Mouse (Mus musculus): ENCODE data around the gene Clstn1. TPM values are rescaled to one million over a fixed set of nuclear protein-coding genes. Genes with fewer than 3 reads are reported as not detected.

Clstn1 gene
- polyA plus RNA-seq, 1 experiment from 2014 or later = 38.9 TPM

DNA sequence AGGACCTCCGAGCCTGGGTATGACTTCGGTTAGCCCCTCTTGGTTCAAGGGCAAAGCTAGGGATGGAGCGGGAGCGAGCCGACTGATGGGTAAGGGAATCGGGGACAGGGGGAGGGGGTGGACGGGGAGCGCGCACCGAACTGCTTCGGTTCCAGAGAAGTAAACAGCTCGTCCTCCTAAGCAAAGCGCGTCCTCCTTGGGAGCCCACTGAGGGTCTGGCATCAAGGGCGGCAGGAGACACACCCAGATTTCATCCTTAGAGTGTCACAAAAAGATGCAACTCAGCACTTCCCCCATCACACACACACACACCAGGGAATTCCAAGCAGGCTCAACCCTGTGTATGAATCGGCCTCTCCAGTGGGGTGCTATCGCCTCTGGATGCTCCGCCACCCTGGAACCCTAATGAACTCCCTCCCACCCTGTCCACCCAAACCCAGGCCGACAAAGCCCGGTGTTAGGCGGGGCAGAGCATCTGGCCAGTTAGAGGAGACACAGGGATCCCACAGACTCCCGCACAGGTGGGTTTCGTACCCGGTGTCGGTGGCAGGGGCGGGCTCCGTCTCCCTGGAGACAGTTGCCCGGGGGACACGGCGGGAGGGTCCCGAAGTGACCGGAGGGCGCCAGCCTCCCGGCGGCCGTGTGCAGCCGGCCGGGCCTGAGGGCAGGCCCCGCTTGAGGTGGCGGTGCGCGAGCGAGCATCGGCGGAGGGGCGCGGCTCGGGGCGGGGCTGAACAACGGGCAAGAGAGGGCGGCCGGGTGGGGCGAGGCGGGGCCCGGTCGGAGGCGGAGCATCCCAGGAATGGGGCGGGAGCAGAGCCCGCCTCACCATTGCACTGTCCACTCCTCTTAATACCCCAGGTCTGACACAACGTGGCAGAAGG is 89.4 kb downstream of the Clstn1 start:
- Histone ChIP-seq H3K36me3 (0 out of 2 replicates have a peak, but pooled peaks cover 2% of the 10 kb centered on the region), H3K9me3 (replicated peaks) (no peaks in the 10 kb centered on the region; the same call in 1 of the 2 replicates), H3K27ac (ENCODE audit: poor library complexity, severe bottlenecking) (no peak overlapping the region), H3K27me3 (replicated peaks) (peaks cover 16% of the 10 kb centered on the region), H3K4me1 (replicated peaks) (0 out of 2 replicates have a peak, but pooled peaks cover 13% of the 10 kb centered on the region), H3K4me3 (peak overlapping the region; percentile 63), H3K4me2 (peak overlapping the region; percentile 89), H3K9ac (peak overlapping the region; percentile 59)
- ATAC-seq (ENCODE audit: insufficient number of reproducible peaks, low FRiP score) = peak; percentile 88
- WGBS = 2% methylated on average over 58 of the region's 60 CpGs

DNA sequence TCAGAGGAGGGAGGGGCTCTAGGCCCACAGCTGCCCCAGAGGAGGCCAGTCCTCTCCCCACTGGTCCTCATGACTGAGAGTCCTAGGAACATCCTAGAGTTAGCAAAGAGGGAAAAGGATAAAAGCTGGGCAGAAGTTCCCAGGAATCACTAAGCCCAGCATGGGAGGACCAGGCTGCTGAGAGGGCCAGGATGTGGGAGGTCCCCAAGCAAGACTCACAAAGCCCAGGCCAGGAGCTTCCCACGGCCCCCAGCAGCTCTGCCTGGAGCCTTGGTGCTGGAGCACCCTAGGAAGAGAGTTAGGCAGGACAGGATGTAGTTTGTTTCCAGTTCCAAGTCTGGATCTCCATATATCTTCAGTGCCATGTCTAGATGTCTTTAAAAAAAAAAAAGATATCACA is 91.7 kb downstream of the Clstn1 start:
- no peaks in the 10 kb centered on the region for H3K36me3 ChIP-seq
- H3K4me2 ChIP-seq = no peak overlapping the region
- H3K4me1 ChIP-seq (replicated peaks) = 0 out of 2 replicates have a peak, but pooled peaks cover 13% of the 10 kb centered on the region
- H3K9ac ChIP-seq = no peak overlapping the region
- H3K4me3 ChIP-seq = no peak overlapping the region
- ATAC-seq (ENCODE audit: insufficient number of reproducible peaks, low FRiP score) = no peak
- H3K27me3 ChIP-seq (replicated peaks) = peaks cover 16% of the 10 kb centered on the region
- no peaks in the 10 kb centered on the region for H3K9me3 ChIP-seq (replicated peaks)
- 46% methylated on average over 1 of the region's 1 CpGs for WGBS
- H3K27ac ChIP-seq (ENCODE audit: poor library complexity, severe bottlenecking) = no peak overlapping the region

GRCm38 (mm10) chr4:149679056-149679770 is 92.9 kb downstream of the Clstn1 start:
- no peak for ATAC-seq (ENCODE audit: insufficient number of reproducible peaks, low FRiP score)
- Histone ChIP-seq H3K4me3 (no peak overlapping the region), H3K4me2 (no peak overlapping the region), H3K9ac (no peak overlapping the region), H3K27ac (ENCODE audit: poor library complexity, severe bottlenecking) (no peak overlapping the region), H3K27me3 (replicated peaks) (peaks cover 10% of the 10 kb centered on the region), H3K4me1 (replicated peaks) (0 out of 2 replicates have a peak, but pooled peaks cover 13% of the 10 kb centered on the region), H3K9me3 (replicated peaks) (no peaks in the 10 kb centered on the region), H3K36me3 (no peaks in the 10 kb centered on the region)
- WGBS = 60% methylated on average over 11 of the region's 11 CpGs

DNA sequence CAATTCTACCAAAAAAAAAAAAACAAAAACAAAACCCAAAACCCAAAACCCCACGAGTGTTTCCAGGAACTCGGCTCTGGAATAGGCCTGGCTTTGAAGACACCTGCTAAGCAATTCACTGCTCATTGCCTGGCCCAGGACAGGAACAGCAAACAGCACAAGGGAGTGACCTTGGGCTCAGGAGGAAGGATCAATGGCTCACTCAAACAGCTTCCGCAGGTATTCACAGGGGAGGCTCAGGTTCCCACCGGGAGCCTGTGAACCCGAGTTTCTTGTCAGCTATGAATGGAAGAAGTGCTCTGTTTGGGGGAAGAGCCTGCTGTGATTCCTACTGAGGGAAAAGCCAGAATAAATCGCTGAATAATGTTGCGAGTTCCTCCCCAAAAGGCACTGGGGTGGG is 97.6 kb downstream of the Clstn1 start:
- H3K9me3 ChIP-seq (replicated peaks) = no peaks in the 10 kb centered on the region
- no peaks in the 10 kb centered on the region for H3K4me1 ChIP-seq (replicated peaks)
- ATAC-seq (ENCODE audit: insufficient number of reproducible peaks, low FRiP score) = no peak
- no peak overlapping the region for H3K4me2 ChIP-seq
- no peak overlapping the region for H3K4me3 ChIP-seq
- H3K36me3 ChIP-seq = no peaks in the 10 kb centered on the region
- no peak overlapping the region for H3K9ac ChIP-seq
- H3K27me3 ChIP-seq (replicated peaks) = peaks cover 21% of the 10 kb centered on the region
- WGBS = 13% methylated on average over 7 of the region's 7 CpGs
- no peak overlapping the region for H3K27ac ChIP-seq (ENCODE audit: poor library complexity, severe bottlenecking)

- H3K9ac ChIP-seq = no peak overlapping the region
- peaks cover 21% of the 10 kb centered on the region for H3K27me3 ChIP-seq (replicated peaks)
- no peaks in the 10 kb centered on the region for H3K36me3 ChIP-seq
- H3K4me2 ChIP-seq = no peak overlapping the region
- peaks cover 4% of the 10 kb centered on the region; the same call in 1 of the 2 replicates for H3K4me1 ChIP-seq (replicated peaks)
- no peak overlapping the region for H3K4me3 ChIP-seq
- ATAC-seq (ENCODE audit: insufficient number of reproducible peaks, low FRiP score) = no peak
- H3K27ac ChIP-seq (ENCODE audit: poor library complexity, severe bottlenecking) = no peak overlapping the region
- H3K9me3 ChIP-seq (replicated peaks) = no peaks in the 10 kb centered on the region
- WGBS = 71% methylated on average over 11 of the region's 11 CpGs
Observed at GRCm38 (mm10) chr4:149684841-149685623, 98.8 kb downstream of the Clstn1 start.

- peaks cover 20% of the 10 kb centered on the region for H3K27me3 ChIP-seq (replicated peaks)
- no peak overlapping the region for H3K9ac ChIP-seq
- no peaks in the 10 kb centered on the region for H3K36me3 ChIP-seq
- H3K27ac ChIP-seq (ENCODE audit: poor library complexity, severe bottlenecking) = no peak overlapping the region
- H3K4me1 ChIP-seq (replicated peaks) = peaks cover 19% of the 10 kb centered on the region
- no peak overlapping the region for H3K4me3 ChIP-seq
- no peak overlapping the region for H3K4me2 ChIP-seq
- H3K9me3 ChIP-seq (replicated peaks) = no peaks in the 10 kb centered on the region
- 83% methylated on average over 14 of the region's 14 CpGs for WGBS
- no peak for ATAC-seq (ENCODE audit: insufficient number of reproducible peaks, low FRiP score)
Observed at GRCm38 (mm10) chr4:149688861-149689260, 102.6 kb downstream of the Clstn1 start.

DNA sequence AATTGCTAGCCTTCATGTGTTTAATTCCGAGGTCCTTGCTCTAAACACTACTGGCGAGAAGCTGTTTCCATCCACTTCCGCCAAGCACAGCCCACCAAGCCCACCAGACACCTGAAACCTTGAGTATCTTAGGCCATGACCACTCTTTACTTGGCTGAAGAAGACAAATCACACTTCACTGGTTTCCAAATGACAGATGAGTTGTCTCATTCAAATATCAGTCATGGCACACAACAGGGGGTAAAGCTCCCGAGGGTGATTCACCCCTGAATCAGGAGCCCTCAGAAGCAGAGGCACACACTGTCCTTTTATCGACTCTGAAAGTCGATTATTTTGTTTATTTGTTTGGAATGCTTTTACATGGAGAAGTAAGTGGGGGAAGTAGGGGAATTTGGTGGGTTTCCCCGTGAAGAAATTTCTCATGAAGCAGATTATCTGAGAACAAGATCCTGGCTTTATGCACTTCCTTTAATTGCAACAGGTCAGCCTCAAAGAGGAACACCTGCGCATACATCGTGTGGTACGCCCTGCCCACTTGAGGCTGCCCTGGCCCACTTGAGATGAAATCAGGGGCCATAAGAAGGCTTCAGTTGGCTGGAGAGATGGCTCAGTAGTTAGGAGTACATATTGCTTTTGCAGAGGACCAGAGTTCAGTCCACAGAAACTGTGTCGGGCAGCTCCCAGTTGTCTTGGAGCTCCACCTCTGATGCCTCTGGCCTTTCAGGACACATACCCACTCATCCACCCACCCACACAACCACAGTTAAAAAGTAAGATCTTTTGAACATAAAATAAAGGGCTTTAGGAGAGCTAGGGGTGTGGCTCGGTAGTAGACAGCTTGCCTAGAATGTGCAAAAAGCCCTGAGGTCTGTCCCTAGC is 103.8 kb downstream of the Clstn1 start:
- no peak for ATAC-seq (ENCODE audit: insufficient number of reproducible peaks, low FRiP score)
- H3K4me1 ChIP-seq (replicated peaks) = peaks cover 19% of the 10 kb centered on the region
- H3K27me3 ChIP-seq (replicated peaks) = peaks cover 10% of the 10 kb centered on the region
- H3K27ac ChIP-seq (ENCODE audit: poor library complexity, severe bottlenecking) = no peak overlapping the region
- no peak overlapping the region for H3K9ac ChIP-seq
- no peaks in the 10 kb centered on the region for H3K9me3 ChIP-seq (replicated peaks)
- H3K4me3 ChIP-seq = no peak overlapping the region
- 77% methylated on average over 12 of the region's 12 CpGs for WGBS
- H3K36me3 ChIP-seq = no peaks in the 10 kb centered on the region
- H3K4me2 ChIP-seq = no peak overlapping the region

- ATAC-seq (ENCODE audit: insufficient number of reproducible peaks, low FRiP score) = peak; percentile 33; the same call in 1 of the 2 replicates
- H3K27ac ChIP-seq (ENCODE audit: poor library complexity, severe bottlenecking) = no peak overlapping the region
- no peak overlapping the region for H3K9ac ChIP-seq
- no peaks in the 10 kb centered on the region for H3K9me3 ChIP-seq (replicated peaks)
- no peak overlapping the region for H3K4me2 ChIP-seq
- H3K4me1 ChIP-seq (replicated peaks) = peaks cover 19% of the 10 kb centered on the region
- H3K27me3 ChIP-seq (replicated peaks) = peaks cover 7% of the 10 kb centered on the region
- no peaks in the 10 kb centered on the region for H3K36me3 ChIP-seq
- WGBS = 28% methylated on average over 8 of the region's 8 CpGs
- no peak overlapping the region for H3K4me3 ChIP-seq
Observed at GRCm38 (mm10) chr4:149690828-149691280, 104.6 kb downstream of the Clstn1 start.

DNA sequence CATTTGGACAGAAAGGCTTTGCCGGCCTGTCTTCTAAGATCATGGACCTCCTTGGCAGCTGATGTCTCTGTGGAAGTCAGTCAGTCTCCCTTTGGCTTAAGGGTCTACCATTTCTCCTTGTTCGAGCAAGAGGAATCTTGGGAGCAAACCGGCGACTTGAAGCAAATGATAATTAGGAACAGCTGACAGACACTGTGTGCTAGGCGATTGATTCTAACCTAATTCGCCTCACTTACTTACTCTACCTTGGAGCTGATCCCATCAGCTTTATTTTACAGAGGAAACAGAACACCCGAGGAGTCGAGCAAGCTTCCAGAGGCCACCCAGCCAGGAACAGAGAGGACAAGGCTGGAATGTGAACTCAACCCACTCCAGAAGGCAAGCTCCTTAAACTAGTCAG is 105.1 kb downstream of the Clstn1 start:
- H3K9me3 ChIP-seq (replicated peaks) = no peaks in the 10 kb centered on the region
- ATAC-seq (ENCODE audit: insufficient number of reproducible peaks, low FRiP score) = no peak
- WGBS = 67% methylated on average over 8 of the region's 8 CpGs
- H3K4me2 ChIP-seq = no peak overlapping the region
- H3K4me3 ChIP-seq = no peak overlapping the region
- no peaks in the 10 kb centered on the region for H3K36me3 ChIP-seq
- no peak overlapping the region for H3K9ac ChIP-seq
- H3K4me1 ChIP-seq (replicated peaks) = peaks cover 24% of the 10 kb centered on the region
- peaks cover 4% of the 10 kb centered on the region for H3K27me3 ChIP-seq (replicated peaks)
- no peak overlapping the region for H3K27ac ChIP-seq (ENCODE audit: poor library complexity, severe bottlenecking)

All from heart, embryonic 12.5 days (tissue).